Mouse (Mus musculus): ENCODE data around the gene Mymx. TPM values are rescaled to one million over a fixed set of nuclear protein-coding genes. Genes with fewer than 3 reads are reported as not detected.
A peak's percentile ranks its signal among the peaks of the same experiment; 100 is the strongest.

Gene Mymx
- polyA plus RNA-seq, 2 experiments = 37.8 to 53.5 TPM

DNA sequence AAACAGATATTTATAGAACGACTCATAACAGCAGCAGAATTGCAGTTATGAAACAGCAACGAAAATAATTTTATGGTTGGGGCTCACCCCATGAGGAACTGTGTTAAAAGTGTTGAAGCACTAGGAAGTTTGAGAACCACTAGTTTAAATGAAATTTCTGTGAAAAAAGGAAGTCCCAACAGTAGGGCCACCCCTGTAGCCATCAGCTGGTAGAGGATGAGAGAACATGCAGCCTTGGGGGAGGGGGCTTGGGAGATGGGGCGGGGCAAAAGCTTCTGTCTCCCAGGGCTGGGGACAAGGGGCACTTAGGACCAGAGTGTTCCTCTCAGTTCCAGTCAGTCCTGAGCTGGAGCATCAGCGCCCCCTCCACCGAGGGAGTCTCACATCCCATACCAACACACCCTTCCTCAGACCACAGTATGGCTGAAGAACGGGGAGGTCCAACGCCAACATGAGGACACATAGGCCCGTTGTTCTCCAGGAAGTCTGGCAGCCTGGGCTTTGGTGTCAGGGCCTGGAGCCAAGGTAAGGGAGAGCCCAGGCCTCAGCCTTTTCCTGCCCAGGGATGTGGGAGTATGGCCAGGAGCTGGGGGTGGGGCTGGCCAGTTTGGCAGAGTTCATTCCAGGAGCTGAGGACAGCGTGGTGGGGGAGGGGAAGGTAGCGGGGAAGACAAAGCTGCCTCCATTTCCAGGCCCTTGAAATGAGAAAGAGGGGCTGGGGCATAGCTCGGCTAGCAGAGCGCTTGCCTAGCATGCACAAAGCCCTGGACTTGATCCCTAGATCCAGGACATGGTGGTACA, 17.6 kb downstream of the Mymx start:
- no peak for TF ChIP-seq POLR2A (IDR thresholded peaks at IDR 0.05; ENCODE audit: borderline replicate concordance, extremely low read depth, insufficient read depth, insufficient read length)
- ATAC-seq (ENCODE audit: low FRiP score, low read depth) = peak; percentile 50
- Histone ChIP-seq H3K36me3 (ENCODE audit: control insufficient read depth, insufficient read depth, low read length) (peaks cover 16% of the 10 kb centered on the region), H3K9me3 (ENCODE audit: control insufficient read depth, low read length) (no peaks in the 10 kb centered on the region), H3K4me3 (replicated peaks; ENCODE audit: low read length) (no peak overlapping the region), H3K27ac (replicated peaks; ENCODE audit: low read depth, low read length) (peak overlapping the region; percentile 78), H3K4me1 (ENCODE audit: control insufficient read depth, insufficient read depth, low read length) (peaks cover 20% of the 10 kb centered on the region), H3K9ac (ENCODE audit: low read depth, low read length, severe bottlenecking) (peak overlapping the region; percentile 9), H3K4me2 (replicated peaks; ENCODE audit: low read depth, low read length, severe bottlenecking) (peak overlapping the region; percentile 11; the same call in 1 of the 2 replicates), H3K27me3 (ENCODE audit: control insufficient read depth, insufficient read depth, low read length) (no peaks in the 10 kb centered on the region)
- 35% methylated on average over 12 of the region's 12 CpGs for WGBS
- DNase-seq (ENCODE audit: low spot score) = peak; percentile 54

DNA sequence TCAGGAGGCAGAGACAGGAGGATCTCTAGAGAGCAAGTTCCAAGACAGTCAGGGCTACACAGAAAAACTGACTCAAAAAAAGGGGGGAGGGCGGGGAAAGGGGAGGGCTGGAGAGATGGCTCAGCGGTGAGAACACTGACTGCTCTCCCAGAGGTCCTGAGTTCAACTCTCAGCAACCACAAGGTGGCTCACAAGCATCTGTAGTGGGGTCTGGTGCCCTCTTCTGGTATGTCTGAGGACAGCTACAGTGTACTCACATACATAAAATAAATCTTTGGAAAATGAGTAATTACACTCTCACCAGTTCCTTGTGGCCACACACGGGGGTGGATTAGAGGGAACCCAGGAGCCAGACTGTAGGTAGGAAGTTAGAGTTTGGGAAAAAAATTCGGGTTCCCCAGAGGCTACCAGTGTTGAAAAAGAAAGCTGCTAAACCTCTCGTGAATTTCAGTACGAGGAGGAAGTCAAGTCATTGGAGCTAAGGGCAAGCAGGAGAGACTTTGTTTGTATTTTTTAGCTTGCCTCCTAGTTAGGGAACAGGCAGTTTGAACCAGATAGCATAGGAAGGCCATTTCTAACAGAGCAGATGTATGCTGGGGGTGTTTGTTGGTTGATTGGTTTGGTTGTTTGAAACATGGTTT, 19.1 kb downstream of the Mymx start:
- H3K4me1 ChIP-seq (ENCODE audit: control insufficient read depth, insufficient read depth, low read length) = peaks cover 20% of the 10 kb centered on the region
- no peaks in the 10 kb centered on the region for H3K9me3 ChIP-seq (ENCODE audit: control insufficient read depth, low read length)
- H3K9ac ChIP-seq (ENCODE audit: low read depth, low read length, severe bottlenecking) = no peak overlapping the region
- peaks cover 7% of the 10 kb centered on the region; the same call in 1 of the 2 replicates for H3K36me3 ChIP-seq (ENCODE audit: control insufficient read depth, insufficient read depth, low read length)
- H3K27me3 ChIP-seq (ENCODE audit: control insufficient read depth, insufficient read depth, low read length) = no peaks in the 10 kb centered on the region
- H3K4me3 ChIP-seq (replicated peaks; ENCODE audit: low read length) = no peak overlapping the region
- TF ChIP-seq POLR2A (IDR thresholded peaks at IDR 0.05; ENCODE audit: borderline replicate concordance, extremely low read depth, insufficient read depth, insufficient read length) = no peak
- 67% methylated on average over 6 of the region's 6 CpGs for WGBS
- DNase-seq (ENCODE audit: low spot score) (no peak), ATAC-seq (ENCODE audit: low FRiP score, low read depth) (no peak)
- no peak overlapping the region for H3K4me2 ChIP-seq (replicated peaks; ENCODE audit: low read depth, low read length, severe bottlenecking)
- H3K27ac ChIP-seq (replicated peaks; ENCODE audit: low read depth, low read length) = no peak overlapping the region

DNA sequence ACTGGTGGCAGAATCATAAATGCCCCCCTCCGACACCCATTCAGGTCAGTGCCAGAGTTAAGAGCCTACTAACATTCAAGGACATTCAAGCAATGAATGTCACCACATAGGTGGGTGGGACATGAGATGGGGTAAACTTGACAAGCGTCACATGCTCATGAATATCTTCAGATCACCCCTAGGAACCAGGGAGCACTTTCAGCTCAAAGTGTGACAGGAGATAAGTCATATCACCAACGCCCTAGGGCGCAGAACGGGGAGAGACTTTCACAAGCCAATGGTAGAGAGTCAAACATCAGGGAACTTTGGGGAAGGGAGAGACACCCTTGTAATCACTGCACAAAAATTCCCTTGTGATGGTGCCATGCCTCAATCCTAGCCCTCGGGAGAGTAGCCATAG, 19.7 kb downstream of the Mymx start:
- Histone ChIP-seq H3K4me2 (replicated peaks; ENCODE audit: low read depth, low read length, severe bottlenecking) (no peak overlapping the region), H3K9me3 (ENCODE audit: control insufficient read depth, low read length) (no peaks in the 10 kb centered on the region), H3K4me1 (ENCODE audit: control insufficient read depth, insufficient read depth, low read length) (peaks cover 20% of the 10 kb centered on the region), H3K9ac (ENCODE audit: low read depth, low read length, severe bottlenecking) (no peak overlapping the region), H3K27ac (replicated peaks; ENCODE audit: low read depth, low read length) (no peak overlapping the region), H3K4me3 (replicated peaks; ENCODE audit: low read length) (no peak overlapping the region), H3K27me3 (ENCODE audit: control insufficient read depth, insufficient read depth, low read length) (no peaks in the 10 kb centered on the region), H3K36me3 (ENCODE audit: control insufficient read depth, insufficient read depth, low read length) (peaks cover 4% of the 10 kb centered on the region; the same call in 1 of the 2 replicates)
- DNase-seq (ENCODE audit: low spot score) (no peak), ATAC-seq (ENCODE audit: low FRiP score, low read depth) (no peak)
- 90% methylated on average over 6 of the region's 6 CpGs for WGBS
- no peak for TF ChIP-seq POLR2A (IDR thresholded peaks at IDR 0.05; ENCODE audit: borderline replicate concordance, extremely low read depth, insufficient read depth, insufficient read length)

DNA sequence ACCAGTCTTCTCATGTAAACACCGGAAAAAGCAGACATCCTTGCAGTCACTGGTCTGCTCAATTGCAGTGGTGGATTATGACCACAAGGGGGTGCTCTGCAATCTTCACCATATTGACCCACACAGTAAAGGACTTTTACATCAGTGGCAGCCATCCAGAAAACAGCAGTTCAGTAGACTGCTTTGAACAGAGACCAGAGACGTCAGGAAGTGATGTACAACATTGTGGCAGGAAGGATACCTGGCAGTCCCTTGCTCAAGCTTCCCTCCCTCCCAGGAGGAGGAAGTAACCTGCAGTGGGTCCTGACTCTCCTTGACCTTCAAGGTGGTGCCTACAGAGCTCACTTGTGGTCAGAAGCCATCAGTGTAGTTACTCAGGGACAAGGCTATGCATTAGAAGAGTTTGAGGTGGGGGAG, 20.3 kb downstream of the Mymx start:
- H3K4me1 ChIP-seq (ENCODE audit: control insufficient read depth, insufficient read depth, low read length) = peaks cover 20% of the 10 kb centered on the region
- H3K27me3 ChIP-seq (ENCODE audit: control insufficient read depth, insufficient read depth, low read length) = no peaks in the 10 kb centered on the region
- H3K9ac ChIP-seq (ENCODE audit: low read depth, low read length, severe bottlenecking) = no peak overlapping the region
- no peak for TF ChIP-seq POLR2A (IDR thresholded peaks at IDR 0.05; ENCODE audit: borderline replicate concordance, extremely low read depth, insufficient read depth, insufficient read length)
- 3% methylated on average over 2 of the region's 2 CpGs for WGBS
- no peak overlapping the region for H3K4me2 ChIP-seq (replicated peaks; ENCODE audit: low read depth, low read length, severe bottlenecking)
- H3K4me3 ChIP-seq (replicated peaks; ENCODE audit: low read length) = no peak overlapping the region
- H3K36me3 ChIP-seq (ENCODE audit: control insufficient read depth, insufficient read depth, low read length) = no peaks in the 10 kb centered on the region; the same call in 1 of the 2 replicates
- DNase-seq (ENCODE audit: low spot score) (peak; percentile 94), ATAC-seq (ENCODE audit: low FRiP score, low read depth) (peak; percentile 27; the same call in 1 of the 2 replicates)
- no peak overlapping the region; the same call in 1 of the 2 replicates for H3K27ac ChIP-seq (replicated peaks; ENCODE audit: low read depth, low read length)
- H3K9me3 ChIP-seq (ENCODE audit: control insufficient read depth, low read length) = no peaks in the 10 kb centered on the region

DNA sequence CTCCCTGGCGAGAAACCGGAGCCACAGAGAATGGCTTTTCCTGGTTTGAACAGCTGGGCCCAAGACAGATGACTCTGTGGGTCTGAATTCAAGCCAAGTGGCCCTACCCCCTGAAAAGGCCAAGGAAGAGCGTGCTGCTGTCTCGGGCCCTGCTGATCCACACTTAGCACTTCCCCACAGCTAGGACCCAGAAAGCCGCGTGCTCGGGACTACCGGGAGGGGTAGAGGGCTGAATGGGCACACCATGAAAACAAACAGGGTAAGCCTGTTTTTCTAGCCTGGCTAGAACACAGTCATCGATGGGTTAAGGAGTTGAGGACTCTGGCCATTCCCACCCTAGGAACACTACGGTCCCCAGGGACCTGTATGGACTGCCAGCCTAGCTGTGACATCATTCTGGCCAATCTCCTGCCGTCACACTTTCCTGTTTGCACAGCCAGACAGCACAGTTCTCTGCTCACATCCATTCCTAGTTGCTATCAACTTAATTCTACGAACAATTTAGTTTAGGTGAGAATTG, 20.9 kb downstream of the Mymx start:
- TF ChIP-seq POLR2A (IDR thresholded peaks at IDR 0.05; ENCODE audit: borderline replicate concordance, extremely low read depth, insufficient read depth, insufficient read length) = no peak
- no peaks in the 10 kb centered on the region for H3K27me3 ChIP-seq (ENCODE audit: control insufficient read depth, insufficient read depth, low read length)
- H3K4me2 ChIP-seq (replicated peaks; ENCODE audit: low read depth, low read length, severe bottlenecking) = no peak overlapping the region
- DNase-seq (ENCODE audit: low spot score) (peak; percentile 52), ATAC-seq (ENCODE audit: low FRiP score, low read depth) (no peak; the same call in 1 of the 2 replicates)
- peaks cover 20% of the 10 kb centered on the region for H3K4me1 ChIP-seq (ENCODE audit: control insufficient read depth, insufficient read depth, low read length)
- no peaks in the 10 kb centered on the region for H3K36me3 ChIP-seq (ENCODE audit: control insufficient read depth, insufficient read depth, low read length)
- H3K9me3 ChIP-seq (ENCODE audit: control insufficient read depth, low read length) = no peaks in the 10 kb centered on the region
- 45% methylated on average over 12 of the region's 12 CpGs for WGBS
- no peak overlapping the region; the same call in 1 of the 2 replicates for H3K27ac ChIP-seq (replicated peaks; ENCODE audit: low read depth, low read length)
- no peak overlapping the region for H3K9ac ChIP-seq (ENCODE audit: low read depth, low read length, severe bottlenecking)
- no peak overlapping the region for H3K4me3 ChIP-seq (replicated peaks; ENCODE audit: low read length)
